Mouse (Mus musculus): ENCODE measurements around the gene 1700017B05Rik.
"Not testable (repeated sequence)": the region's sequence is repeated elsewhere in the genome, so short reads cannot be mapped to it uniquely, and the experiment has no call there.

Gene 1700017B05Rik

GRCm38 (mm10) chr9:57220356-57220755 lies 42.1 kb downstream of the 1700017B05Rik start:
- DNase-seq (ENCODE audit: low read depth, low spot score) = no peak

DNA sequence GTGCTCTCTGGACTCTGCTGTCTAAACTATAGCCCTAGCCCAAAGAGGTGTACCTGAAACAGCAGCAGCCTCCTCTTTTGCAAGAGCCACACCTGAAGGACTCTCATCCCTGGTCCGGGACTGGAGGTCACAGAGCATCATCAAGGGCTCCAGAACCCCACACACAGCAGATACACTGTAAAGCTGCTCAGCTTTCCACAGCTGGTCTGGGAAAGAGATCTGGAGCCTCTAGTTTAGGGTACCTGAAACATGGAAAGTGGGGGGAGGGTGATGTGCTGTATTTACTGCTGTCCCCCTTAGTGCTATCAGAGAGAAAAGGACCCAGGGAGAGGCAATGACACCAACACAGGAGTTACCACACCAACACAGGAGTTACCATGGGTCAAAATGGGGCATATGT lies 42.9 kb downstream of the 1700017B05Rik start:
- DNase-seq (ENCODE audit: low read depth, low spot score) = no peak

GRCm38 (mm10) chr9:57218776-57219175 lies 43.6 kb downstream of the 1700017B05Rik start:
- DNase-seq (ENCODE audit: low read depth, low spot score) = no peak

DNA sequence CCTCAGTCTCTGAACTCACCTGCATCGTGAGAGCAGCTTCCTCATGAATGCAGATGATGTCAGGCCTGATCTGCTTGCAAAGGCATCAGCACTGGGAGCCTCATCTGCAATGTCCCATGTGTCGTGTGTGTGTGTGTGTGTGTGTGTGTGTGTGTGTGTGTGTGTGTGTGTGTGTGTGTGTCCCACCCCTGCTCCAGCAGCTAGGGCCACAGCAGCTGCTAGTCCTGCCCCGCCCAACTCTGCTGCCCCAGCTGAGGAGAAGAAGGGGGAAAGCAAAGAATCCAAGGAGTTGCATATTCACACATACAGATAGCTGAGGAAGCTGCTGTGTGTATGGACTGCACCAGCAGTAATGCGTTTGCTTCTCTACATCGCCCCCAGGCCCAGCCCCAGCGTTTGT lies 45.2 kb downstream of the 1700017B05Rik start:
- no peak for DNase-seq (ENCODE audit: low read depth, low spot score)

DNA sequence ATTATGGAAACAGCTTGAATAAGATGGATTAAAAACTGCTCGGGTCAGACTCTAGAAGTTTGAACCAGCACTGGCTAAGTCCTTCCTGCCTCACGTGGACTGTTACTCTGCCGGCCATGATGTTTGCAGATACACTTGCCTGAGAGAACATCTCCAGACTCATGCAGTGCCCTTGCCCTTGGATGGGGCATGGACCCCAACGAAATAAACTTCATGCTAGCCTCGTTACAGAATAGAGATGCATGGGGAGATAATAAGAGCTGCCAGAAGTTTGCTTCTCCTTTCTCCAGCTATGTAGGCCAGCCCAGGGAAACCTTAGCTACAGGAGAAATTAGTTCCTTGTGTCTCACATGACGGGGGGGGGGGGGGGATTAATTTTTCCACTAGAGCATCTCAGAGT lies 47.9 kb downstream of the 1700017B05Rik start:
- DNase-seq (ENCODE audit: low read depth, low spot score) = no peak

DNA sequence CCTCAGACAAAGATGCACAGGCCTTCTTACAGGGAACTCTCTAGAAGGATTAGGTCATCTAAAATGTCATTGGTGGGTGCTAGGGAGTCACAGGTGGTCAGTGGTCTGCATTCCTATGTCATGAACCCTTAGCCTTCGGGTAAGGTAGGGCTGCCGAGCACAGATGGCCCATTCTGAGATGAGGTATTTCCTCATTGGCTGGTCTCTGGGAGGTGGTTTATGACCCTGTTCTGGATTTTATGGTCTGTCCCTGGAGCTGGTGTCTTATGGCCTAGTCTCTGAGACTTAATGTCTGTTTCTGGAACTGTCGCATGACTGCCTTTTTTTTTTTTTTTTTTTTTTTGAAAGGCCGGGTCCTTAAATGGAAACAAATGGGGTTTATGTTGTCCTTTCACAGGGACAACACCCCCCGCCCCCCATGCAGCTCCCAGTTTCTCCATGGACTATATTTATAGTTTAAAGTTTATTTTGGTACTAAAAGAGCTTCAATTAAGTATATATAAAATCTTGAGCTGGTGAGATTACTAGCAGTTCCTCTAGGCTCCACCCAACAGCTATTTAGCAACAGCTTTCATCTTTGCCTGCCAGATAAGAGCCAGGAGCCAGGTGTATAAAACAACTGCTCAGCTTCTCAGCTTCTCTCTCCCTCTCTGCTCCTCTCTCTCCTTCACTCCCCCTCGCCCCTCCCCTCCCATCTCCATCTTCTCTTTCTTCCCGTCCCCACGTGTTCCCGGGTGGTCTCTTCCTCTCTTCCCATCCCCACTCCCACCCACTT lies 49.8 kb downstream of the 1700017B05Rik start:
- no peak for DNase-seq (ENCODE audit: low read depth, low spot score)

GRCm38 (mm10) chr9:57209316-57209715 lies 53.1 kb downstream of the 1700017B05Rik start:
- peak; percentile 8 for DNase-seq (ENCODE audit: low read depth, low spot score)

DNA sequence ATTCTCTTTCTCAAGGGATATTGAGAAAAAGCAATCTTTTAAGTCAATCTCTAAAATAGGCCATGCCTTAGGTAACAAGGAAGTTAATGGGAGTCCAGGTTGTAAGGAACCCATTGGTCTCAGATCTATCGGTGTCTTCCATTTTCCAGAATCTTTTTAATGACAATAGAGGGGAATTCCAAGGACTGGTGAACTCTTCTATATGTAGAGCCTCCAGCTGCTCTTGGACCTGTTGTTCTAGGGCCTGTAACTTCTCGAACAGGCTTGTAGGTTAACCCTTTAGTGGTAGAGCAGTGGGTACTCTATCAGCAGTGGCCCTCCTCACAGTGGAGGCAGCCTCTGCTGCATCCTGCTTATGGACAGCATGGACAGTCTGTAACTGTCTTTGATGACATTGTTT lies 55.5 kb downstream of the 1700017B05Rik start:
- no peak for DNase-seq (ENCODE audit: low read depth, low spot score)

GRCm38 (mm10) chr9:57203571-57203970 lies 58.8 kb downstream of the 1700017B05Rik start:
- not testable (repeated sequence) for DNase-seq (ENCODE audit: low read depth, low spot score)

Data from c-Kit-negative CD71-positive TER-119-positive erythroid progenitor cells, embryonic 14.5 days (primary cell).